Mouse (Mus musculus): ENCODE data around the gene Musk. TPM values are rescaled to one million over a fixed set of nuclear protein-coding genes. Genes with fewer than 3 reads are reported as not detected.

The Musk gene
- polyA plus RNA-seq, 2 experiments, result not detected

DNA sequence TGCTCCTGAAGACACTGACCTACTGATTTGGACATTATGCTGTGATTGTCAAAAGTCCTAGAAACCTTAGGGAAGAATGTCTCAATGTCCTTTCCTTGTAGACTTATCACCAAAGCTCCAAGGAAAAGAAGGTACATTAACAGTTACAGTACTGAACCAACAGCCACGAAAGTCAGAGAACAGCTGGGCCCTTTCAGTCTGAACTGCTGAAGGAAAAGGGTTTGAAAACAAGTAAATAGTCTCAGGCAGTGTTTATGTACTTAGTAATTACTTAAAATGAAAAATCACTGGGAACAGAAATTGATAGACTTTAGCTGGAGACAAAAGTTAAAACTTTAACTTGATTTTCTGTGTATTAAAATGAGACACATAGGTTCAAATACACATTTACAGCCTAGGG, 27.6 kb downstream of the Musk start:
- no peaks in the 10 kb centered on the region for H3K36me3 ChIP-seq (replicated peaks; ENCODE audit: control insufficient read depth, insufficient read depth, low read depth)
- no peaks in the 10 kb centered on the region for H3K4me1 ChIP-seq (replicated peaks; ENCODE audit: control insufficient read depth in 2 of 2, insufficient read depth in 2 of 2, low read length in 1 of 2)
- H3K4me2 ChIP-seq (ENCODE audit: low read depth), result no peak overlapping the region
- no peak overlapping the region for H3K27ac ChIP-seq
- TF ChIP-seq EP300 (IDR thresholded peaks at IDR 0.05; ENCODE audit: low read depth) (no peak), CTCF (IDR thresholded peaks at IDR 0.05; ENCODE audit: low read depth) (no peak)
- H3K27me3 ChIP-seq (ENCODE audit: control insufficient read depth, insufficient read depth, low read length), result no peaks in the 10 kb centered on the region
- 45% methylated on average over 1 of the region's 1 CpGs for WGBS (ENCODE audit: insufficient replicate concordance)
- ATAC-seq (ENCODE audit: insufficient read depth) (no peak), DNase-seq (ENCODE audit: low read depth in 3 of 3, low spot score in 3 of 3) (no peak)
- no peak overlapping the region for H3K9ac ChIP-seq (replicated peaks)
- no peaks in the 10 kb centered on the region for H3K9me3 ChIP-seq (ENCODE audit: control insufficient read depth, low read length)
- H3K4me3 ChIP-seq (ENCODE audit: insufficient read depth in 1 of 2, low read depth in 2 of 2, low read length in 2 of 2), result no peak overlapping the region

DNA sequence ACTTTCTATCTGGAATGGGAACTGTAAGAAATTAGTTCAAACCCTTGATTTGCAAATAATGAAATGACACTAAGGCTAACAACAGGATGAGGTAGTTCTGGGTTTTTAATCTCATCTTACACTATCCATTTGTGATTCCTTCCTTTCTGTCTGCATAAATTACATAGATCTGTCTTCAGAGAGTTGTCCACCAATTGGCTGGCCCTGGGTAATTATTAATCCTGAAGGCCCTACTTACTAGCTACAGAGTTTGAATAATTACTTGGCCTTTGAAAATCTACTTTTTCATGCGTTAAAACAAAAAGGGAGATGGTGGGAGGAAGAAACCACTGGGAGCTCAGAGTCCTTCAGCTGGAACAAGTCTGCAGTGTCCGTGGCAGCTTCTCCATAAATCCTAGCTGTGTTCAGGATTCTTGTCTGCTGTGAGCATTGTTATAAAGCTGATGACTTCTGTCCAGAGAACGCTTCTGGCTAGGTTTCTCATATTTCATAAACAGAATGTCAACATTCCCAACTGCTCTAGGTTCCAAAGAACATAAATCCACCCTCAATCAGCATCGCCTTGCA, 29.3 kb downstream of the Musk start:
- no peaks in the 10 kb centered on the region for H3K36me3 ChIP-seq (replicated peaks; ENCODE audit: control insufficient read depth, insufficient read depth, low read depth)
- H3K27me3 ChIP-seq (ENCODE audit: control insufficient read depth, insufficient read depth, low read length), result no peaks in the 10 kb centered on the region
- no peak overlapping the region for H3K27ac ChIP-seq
- no peak for ATAC-seq (ENCODE audit: insufficient read depth)
- no peak for DNase-seq (ENCODE audit: low read depth in 3 of 3, low spot score in 3 of 3)
- WGBS (ENCODE audit: insufficient replicate concordance), result 60% methylated on average over 4 of the region's 4 CpGs
- TF ChIP-seq CTCF (IDR thresholded peaks at IDR 0.05; ENCODE audit: low read depth), result no peak
- H3K9me3 ChIP-seq (ENCODE audit: control insufficient read depth, low read length), result no peaks in the 10 kb centered on the region
- H3K9ac ChIP-seq (replicated peaks), result no peak overlapping the region
- no peak overlapping the region for H3K4me3 ChIP-seq (ENCODE audit: insufficient read depth in 1 of 2, low read depth in 2 of 2, low read length in 2 of 2)
- H3K4me2 ChIP-seq (ENCODE audit: low read depth), result no peak overlapping the region
- no peaks in the 10 kb centered on the region for H3K4me1 ChIP-seq (replicated peaks; ENCODE audit: control insufficient read depth in 2 of 2, insufficient read depth in 2 of 2, low read length in 1 of 2)

DNA sequence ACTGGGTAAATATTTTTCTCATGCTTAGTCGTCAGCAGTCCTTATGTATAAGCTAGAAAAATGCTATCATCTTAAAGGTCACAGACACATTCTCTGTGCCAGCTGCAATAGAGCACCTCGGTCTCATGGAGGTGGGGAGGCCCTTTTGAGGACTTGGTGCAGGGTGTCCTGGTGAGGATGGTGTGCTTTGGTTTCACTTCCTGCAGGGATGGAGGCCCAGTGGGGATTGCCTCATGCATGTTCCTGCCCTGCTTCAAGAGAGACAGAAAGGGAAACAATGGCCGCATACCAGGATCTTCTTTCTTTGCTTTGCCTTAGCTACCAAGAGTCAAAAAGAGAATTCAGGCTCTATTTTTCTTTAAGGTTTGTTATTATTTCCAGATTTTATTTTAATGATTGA, 31.8 kb downstream of the Musk start:
- Histone ChIP-seq H3K9me3 (ENCODE audit: control insufficient read depth, low read length) (no peaks in the 10 kb centered on the region), H3K27ac (no peak overlapping the region), H3K27me3 (ENCODE audit: control insufficient read depth, insufficient read depth, low read length) (no peaks in the 10 kb centered on the region), H3K4me3 (ENCODE audit: insufficient read depth in 1 of 2, low read depth in 2 of 2, low read length in 2 of 2) (no peak overlapping the region), H3K4me1 (replicated peaks; ENCODE audit: control insufficient read depth in 2 of 2, insufficient read depth in 2 of 2, low read length in 1 of 2) (no peaks in the 10 kb centered on the region), H3K36me3 (replicated peaks; ENCODE audit: control insufficient read depth, insufficient read depth, low read depth) (no peaks in the 10 kb centered on the region), H3K4me2 (ENCODE audit: low read depth) (no peak overlapping the region), H3K9ac (replicated peaks) (no peak overlapping the region)
- DNase-seq (ENCODE audit: low read depth in 3 of 3, low spot score in 3 of 3) (no peak), ATAC-seq (ENCODE audit: insufficient read depth) (no peak)
- 51% methylated on average over 3 of the region's 3 CpGs for WGBS (ENCODE audit: insufficient replicate concordance)
- TF ChIP-seq CTCF (IDR thresholded peaks at IDR 0.05; ENCODE audit: low read depth), result no peak
- TF ChIP-seq EP300 (IDR thresholded peaks at IDR 0.05; ENCODE audit: low read depth), result no peak

DNA sequence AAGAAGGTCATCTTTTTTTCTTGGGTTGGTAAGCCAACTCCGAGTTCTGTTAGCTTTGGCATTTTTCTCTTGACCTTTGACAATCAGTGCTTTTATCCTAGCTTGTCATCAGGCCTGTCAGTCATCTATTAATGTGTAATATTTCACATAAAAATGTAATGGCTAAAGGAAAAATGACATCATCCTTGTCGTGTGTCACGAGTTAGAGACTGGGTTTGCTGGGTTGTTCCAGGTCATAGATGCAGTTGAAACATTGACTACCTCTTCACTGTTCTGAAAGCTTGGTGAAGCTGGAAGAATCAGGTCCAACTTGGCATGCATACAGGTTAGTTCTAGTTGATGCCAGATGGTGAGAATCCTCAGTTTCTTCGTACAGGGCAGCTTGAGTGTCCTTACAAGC, 34.5 kb downstream of the Musk start:
- H3K4me1 ChIP-seq (replicated peaks; ENCODE audit: control insufficient read depth in 2 of 2, insufficient read depth in 2 of 2, low read length in 1 of 2), result no peaks in the 10 kb centered on the region
- no peak overlapping the region for H3K27ac ChIP-seq
- no peak overlapping the region for H3K4me2 ChIP-seq (ENCODE audit: low read depth)
- DNase-seq (ENCODE audit: low read depth in 3 of 3, low spot score in 3 of 3) (no peak), ATAC-seq (ENCODE audit: insufficient read depth) (no peak)
- 49% methylated on average over 4 of the region's 4 CpGs for WGBS (ENCODE audit: insufficient replicate concordance)
- no peaks in the 10 kb centered on the region for H3K36me3 ChIP-seq (replicated peaks; ENCODE audit: control insufficient read depth, insufficient read depth, low read depth)
- H3K9me3 ChIP-seq (ENCODE audit: control insufficient read depth, low read length), result no peaks in the 10 kb centered on the region
- H3K4me3 ChIP-seq (ENCODE audit: insufficient read depth in 1 of 2, low read depth in 2 of 2, low read length in 2 of 2), result no peak overlapping the region
- TF ChIP-seq CTCF (IDR thresholded peaks at IDR 0.05; ENCODE audit: low read depth), result no peak
- H3K27me3 ChIP-seq (ENCODE audit: control insufficient read depth, insufficient read depth, low read length), result no peaks in the 10 kb centered on the region
- no peak overlapping the region for H3K9ac ChIP-seq (replicated peaks)

DNA sequence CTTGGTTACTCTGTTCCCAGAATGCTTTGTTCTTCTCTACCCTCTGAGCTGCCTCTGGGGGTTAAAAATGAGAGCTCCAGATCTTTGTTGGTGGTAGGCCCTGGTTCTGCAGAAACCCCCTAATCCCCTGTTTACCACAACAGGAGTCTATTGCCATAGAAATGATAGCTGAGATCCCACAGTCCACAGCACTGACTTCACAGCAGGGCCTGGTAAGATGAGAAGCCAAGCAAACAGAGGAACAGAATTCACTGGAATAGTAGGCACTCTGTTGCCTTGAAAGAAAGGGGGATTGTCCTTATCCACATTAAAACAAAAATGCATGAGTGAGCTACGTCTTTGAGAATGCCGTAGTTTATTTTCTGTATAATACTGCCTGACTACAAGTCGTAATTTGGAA, 41.0 kb downstream of the Musk start:
- Histone ChIP-seq H3K36me3 (replicated peaks; ENCODE audit: control insufficient read depth, insufficient read depth, low read depth) (no peaks in the 10 kb centered on the region), H3K27me3 (ENCODE audit: control insufficient read depth, insufficient read depth, low read length) (no peaks in the 10 kb centered on the region), H3K9ac (replicated peaks) (no peak overlapping the region), H3K27ac (no peak overlapping the region), H3K4me2 (ENCODE audit: low read depth) (no peak overlapping the region), H3K4me3 (ENCODE audit: insufficient read depth in 1 of 2, low read depth in 2 of 2, low read length in 2 of 2) (no peak overlapping the region), H3K4me1 (replicated peaks; ENCODE audit: control insufficient read depth in 2 of 2, insufficient read depth in 2 of 2, low read length in 1 of 2) (0 out of 4 replicates have a peak, but pooled peaks cover 0 to 2% of the 10 kb centered on the region in 2 experiments), H3K9me3 (ENCODE audit: control insufficient read depth, low read length) (no peaks in the 10 kb centered on the region)
- 78% methylated on average over 3 of the region's 3 CpGs for WGBS (ENCODE audit: insufficient replicate concordance)
- DNase-seq (ENCODE audit: low read depth in 3 of 3, low spot score in 3 of 3), result no peak
- ATAC-seq (ENCODE audit: insufficient read depth), result no peak
- no peak for TF ChIP-seq CTCF (IDR thresholded peaks at IDR 0.05; ENCODE audit: low read depth)
- no peak for TF ChIP-seq EP300 (IDR thresholded peaks at IDR 0.05; ENCODE audit: low read depth)
